Mouse (Mus musculus): ENCODE measurements around the gene Gm14409.
"Not testable (repeated sequence)": the region's sequence is repeated elsewhere in the genome, so short reads cannot be mapped to it uniquely, and the experiment has no call there.

The Gm14409 gene

DNA sequence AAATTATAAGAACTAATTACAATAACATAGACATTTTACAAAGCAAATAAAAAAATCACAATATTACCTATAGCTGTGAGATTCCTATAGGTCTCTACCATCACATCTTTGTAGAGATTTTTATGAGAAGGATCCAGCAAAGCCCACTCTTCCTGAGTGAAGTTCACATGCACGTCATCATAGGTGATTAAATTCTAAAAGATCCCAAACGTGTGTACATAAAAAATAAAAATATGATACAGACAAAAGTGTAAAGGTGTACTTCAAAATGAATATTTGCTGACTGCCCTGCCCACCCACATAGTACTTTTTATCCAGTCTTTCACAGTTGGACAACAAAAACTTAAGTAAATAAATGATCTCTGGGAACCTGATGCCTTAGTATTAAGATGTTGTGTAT is at the start of gene Gm14409:
TSS of gene Gm14409 (minus strand) at position 101 of the 400 bp plus-strand sequence.
- in situ Hi-C loops (cut with MboI), result not testable (repeated sequence)

DNA sequence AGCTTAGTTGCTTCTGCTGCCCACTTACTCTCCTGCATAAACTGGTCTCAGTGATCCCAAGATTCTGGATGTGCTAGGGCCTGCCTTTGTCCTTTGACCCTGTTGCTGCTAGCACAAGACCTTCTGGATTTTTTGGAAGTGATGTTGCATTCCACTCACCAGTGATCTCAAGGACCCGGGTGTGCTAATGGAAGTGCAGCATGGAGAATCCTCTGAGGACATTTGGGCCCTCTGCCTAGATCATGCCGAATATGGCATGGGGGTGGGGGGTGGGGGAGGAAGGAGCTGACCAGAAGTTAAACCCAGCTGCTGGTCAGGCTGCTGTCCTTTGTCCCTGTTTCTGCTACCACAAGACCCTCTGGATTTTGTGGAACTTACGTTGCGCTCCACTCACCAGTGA is 42.8 kb upstream of the Gm14409 start:
- in situ Hi-C loops (cut with MboI), result not testable (repeated sequence)

DNA sequence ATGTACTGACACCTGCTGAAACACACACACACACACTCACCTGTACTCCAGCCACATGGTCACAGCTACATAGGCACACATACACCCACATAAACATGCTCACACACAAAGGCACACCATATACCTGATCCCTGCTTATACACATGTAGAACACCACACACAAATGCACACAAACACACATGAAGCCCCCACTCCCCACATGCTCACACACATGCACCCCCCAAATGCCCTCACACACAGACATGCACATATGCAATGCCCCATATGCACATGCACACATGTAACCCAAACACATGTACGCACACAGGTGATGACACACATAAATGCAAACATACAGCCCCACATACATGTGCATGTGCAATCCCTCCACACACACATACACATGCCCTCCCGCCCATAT is 38.1 kb upstream of the Gm14409 start:
- in situ Hi-C loops (cut with MboI), result not testable (repeated sequence)

DNA sequence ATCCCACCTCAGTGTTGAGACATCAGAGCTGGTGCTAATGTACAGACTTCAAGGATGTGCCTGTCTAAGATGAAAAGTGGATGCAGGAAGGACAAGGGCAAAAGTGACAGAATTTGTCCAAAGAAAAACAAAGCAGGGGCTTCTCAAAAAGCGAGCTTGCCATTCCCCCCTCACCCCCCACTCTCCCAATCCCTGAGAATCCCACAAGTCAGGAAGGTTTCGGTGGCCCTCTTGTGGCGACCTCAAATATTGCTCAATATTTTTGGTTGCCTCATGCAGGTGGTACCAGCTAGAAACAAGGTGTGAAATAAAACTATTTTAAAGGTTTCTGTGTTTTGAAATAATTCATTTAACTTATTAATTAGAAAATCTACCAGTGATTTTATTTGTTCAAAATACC is 16.9 kb upstream of the Gm14409 start:
- in situ Hi-C loops (cut with MboI), result not testable (repeated sequence)

DNA sequence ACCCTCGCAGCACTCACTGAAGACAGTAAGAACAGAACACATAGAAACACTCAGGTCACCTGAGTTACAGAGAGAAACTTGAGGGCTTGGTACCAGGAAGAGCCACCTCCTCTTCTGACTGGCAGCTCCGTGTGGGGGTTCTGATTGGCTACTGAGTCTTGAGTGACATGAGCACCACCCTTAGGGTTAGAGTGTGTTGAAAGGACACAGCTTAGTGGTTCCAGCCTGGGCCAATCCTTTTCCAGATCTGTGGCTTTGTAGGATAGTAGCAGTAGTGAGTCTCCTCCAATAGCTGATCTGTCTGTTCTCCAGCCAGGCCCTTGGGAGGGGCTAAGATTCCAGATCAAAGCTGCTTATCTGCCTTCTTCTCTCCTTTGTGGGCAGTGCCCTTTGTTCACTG is 10.9 kb upstream of the Gm14409 start:
- in situ Hi-C loops (cut with MboI), result not testable (repeated sequence)

DNA sequence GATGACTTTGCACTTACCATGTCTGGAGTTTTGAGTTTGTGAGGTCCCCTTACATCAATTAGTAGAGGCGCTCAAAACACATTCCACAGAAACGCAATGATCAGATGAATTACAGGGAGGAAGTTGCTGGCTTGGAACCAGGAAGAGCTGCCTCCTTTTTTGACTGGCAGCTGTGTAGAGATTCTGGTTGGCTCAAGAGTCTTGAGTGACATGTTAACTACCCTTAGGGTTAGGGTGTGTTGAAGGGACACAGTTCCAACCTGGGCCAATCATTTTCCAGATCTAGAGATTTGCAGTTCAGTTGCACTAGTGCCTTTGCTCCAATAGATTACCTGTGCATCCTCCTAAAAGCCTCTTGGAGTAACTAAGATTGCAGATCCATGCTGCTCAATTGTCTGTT is 5.4 kb upstream of the Gm14409 start:
- in situ Hi-C loops (cut with MboI), result not testable (repeated sequence)

DNA sequence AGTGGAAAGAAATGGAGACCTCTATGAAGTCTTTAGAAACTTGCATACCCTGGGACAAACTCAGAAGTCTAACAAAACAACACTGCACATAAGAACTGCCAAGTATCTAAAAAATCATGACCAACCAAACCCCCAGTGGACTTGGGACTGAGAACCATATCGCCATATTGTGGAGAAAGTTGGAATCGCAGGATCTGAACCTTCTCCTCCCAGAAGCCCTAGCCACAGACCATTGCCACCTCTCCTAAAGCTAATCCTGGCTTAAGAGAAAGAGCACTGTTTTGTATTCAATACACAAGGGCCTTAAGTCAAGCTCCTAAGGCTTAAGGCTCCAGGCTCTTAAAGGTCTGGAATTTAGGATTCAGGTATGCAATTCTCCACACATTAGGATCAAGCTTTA is 19.4 kb downstream of the Gm14409 start:
- in situ Hi-C loops (cut with MboI), result not testable (repeated sequence)

DNA sequence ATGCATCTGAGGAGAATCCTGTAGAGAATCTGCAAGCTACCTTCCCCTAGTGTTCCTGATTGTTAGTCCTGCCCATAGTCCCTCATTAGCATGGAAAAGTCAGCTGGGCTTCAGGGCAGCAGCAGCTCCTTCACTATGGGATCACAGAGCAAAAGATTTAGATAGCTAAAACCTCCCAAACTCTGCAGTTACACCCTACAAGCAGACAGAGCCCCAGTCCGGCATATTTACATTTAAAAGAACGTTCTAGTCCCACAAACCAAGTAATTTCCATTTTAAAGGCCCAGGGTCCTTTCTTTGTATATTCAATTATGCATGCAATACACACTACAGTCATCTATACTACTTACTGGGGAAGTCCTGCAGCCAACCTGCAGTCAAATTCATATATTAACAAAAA is 36.4 kb downstream of the Gm14409 start:
- in situ Hi-C loops (cut with MboI), result not testable (repeated sequence)
